Mouse (Mus musculus) heart, embryonic 15.5 days (tissue): ENCODE measurements at regions not wholly inside any gene's neighbourhood (a gene's known extent, or its start where the extent isn't known, plus 50 kb on each side); places are given as distances from the start of the nearest gene placed in this dataset.

Experiments used
- ATAC-seq: fragments of 200-750 bp; cut with Nextera tagmentation; replicated peaks from 2 replicates; pipeline ENCODE4 v1.8.0; 2017; ENCODE audit warnings: low read depth, moderate TSS enrichment; ENCODE audit not compliant: insufficient number of reproducible peaks, insufficient read depth, low FRiP score
- H3K27ac ChIP-seq: fragments of 300-500 bp; sonication (generic); 2 replicates; pipeline ENCODE4 v1.5.1; 2015; ENCODE audit warnings: mild to moderate bottlenecking, inconsistent platforms
- H3K27me3 ChIP-seq: fragments of 300-500 bp; sonication (generic); 2 replicates; pipeline ENCODE4 v1.6.1; 2015; ENCODE audit warnings: inconsistent platforms
- H3K36me3 ChIP-seq: fragments of 300-500 bp; sonication (generic); 2 replicates; pipeline ENCODE4 v1.6.1; 2015; ENCODE audit warnings: mild to moderate bottlenecking, inconsistent platforms
- H3K4me1 ChIP-seq: fragments of 300-500 bp; sonication (generic); replicated peaks from 2 replicates; pipeline ENCODE4 v1.6.1; 2015; ENCODE audit warnings: inconsistent platforms
- H3K4me2 ChIP-seq: fragments of 300-500 bp; sonication (generic); 2 replicates; pipeline ENCODE4 v1.6.1; 2015; ENCODE audit warnings: inconsistent platforms, mild to moderate bottlenecking, moderate library complexity
- H3K4me3 ChIP-seq: fragments of 300-500 bp; sonication (generic); 2 replicates; pipeline ENCODE4 v1.5.1; 2015; ENCODE audit warnings: mild to moderate bottlenecking, inconsistent platforms
- H3K9ac ChIP-seq: fragments of 300-500 bp; sonication (generic); 2 replicates; pipeline ENCODE4 v1.6.1; 2015; ENCODE audit warnings: mild to moderate bottlenecking, inconsistent platforms
- H3K9me3 ChIP-seq: fragments of 300-500 bp; sonication (generic); replicated peaks from 2 replicates; pipeline ENCODE4 v1.6.1; 2016; ENCODE audit warnings: inconsistent platforms
- WGBS: fragments of 180-500 bp; shearing (Covaris S2); methylation state at CpG from one replicate; pipeline ENCODE4 v1.1.7; 2015; ENCODE audit warnings: mixed read lengths; 5-methylcytosine and 5-hydroxymethylcytosine counted together

DNA sequence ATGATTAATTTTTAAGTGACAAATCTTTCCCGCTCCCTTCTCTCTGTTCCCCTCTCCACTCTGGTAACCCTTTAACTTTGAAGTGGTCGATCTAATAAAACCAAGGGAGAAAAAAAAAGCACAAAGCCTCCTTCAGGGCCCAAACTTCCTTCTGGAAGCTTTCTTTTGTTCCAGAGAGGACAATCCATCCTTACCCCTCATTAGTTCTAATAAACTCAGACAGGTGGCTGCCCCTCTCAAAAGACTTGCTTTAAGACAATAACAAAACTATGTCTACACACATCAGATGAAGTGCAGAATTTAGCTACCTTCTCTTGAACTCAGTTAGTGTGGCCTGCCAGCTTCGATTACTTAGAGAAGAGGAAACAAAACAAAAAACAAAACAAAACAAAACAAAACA is 94.6 kb upstream of the Fat1 start:
- no peak overlapping the region for H3K4me3 ChIP-seq
- H3K4me2 ChIP-seq = no peak overlapping the region
- no peak overlapping the region for H3K27ac ChIP-seq
- H3K9me3 ChIP-seq = no peaks in the 10 kb centered on the region
- H3K9ac ChIP-seq = no peak overlapping the region
- 69% methylated on average over 3 of the region's 3 CpGs for WGBS
- 0 out of 2 replicates have a peak, but pooled peaks cover 4% of the 10 kb centered on the region for H3K4me1 ChIP-seq
- no peaks in the 10 kb centered on the region for H3K27me3 ChIP-seq
- no peak for ATAC-seq
- H3K36me3 ChIP-seq = no peaks in the 10 kb centered on the region

- Histone ChIP-seq H3K27me3 (no peaks in the 10 kb centered on the region), H3K9ac (no peak overlapping the region), H3K9me3 (no peaks in the 10 kb centered on the region), H3K27ac (no peak overlapping the region), H3K4me1 (0 out of 2 replicates have a peak, but pooled peaks cover 4% of the 10 kb centered on the region), H3K4me2 (no peak overlapping the region), H3K4me3 (no peak overlapping the region), H3K36me3 (no peaks in the 10 kb centered on the region)
- WGBS = 91% methylated on average over 1 of the region's 1 CpGs
- no peak for ATAC-seq
Measured at GRCm38 (mm10) chr8:44844362-44844761, 90.9 kb upstream of the Fat1 start.

- no peak overlapping the region for H3K9ac ChIP-seq
- WGBS = 68% methylated on average over 4 of the region's 4 CpGs
- no peak overlapping the region for H3K4me2 ChIP-seq
- no peaks in the 10 kb centered on the region for H3K4me1 ChIP-seq
- no peaks in the 10 kb centered on the region for H3K9me3 ChIP-seq
- H3K27me3 ChIP-seq = no peaks in the 10 kb centered on the region
- no peak overlapping the region for H3K27ac ChIP-seq
- H3K36me3 ChIP-seq = no peaks in the 10 kb centered on the region
- H3K4me3 ChIP-seq = no peak overlapping the region
- ATAC-seq = no peak
Measured at GRCm38 (mm10) chr8:44852223-44852622, 83.0 kb upstream of the Fat1 start.

DNA sequence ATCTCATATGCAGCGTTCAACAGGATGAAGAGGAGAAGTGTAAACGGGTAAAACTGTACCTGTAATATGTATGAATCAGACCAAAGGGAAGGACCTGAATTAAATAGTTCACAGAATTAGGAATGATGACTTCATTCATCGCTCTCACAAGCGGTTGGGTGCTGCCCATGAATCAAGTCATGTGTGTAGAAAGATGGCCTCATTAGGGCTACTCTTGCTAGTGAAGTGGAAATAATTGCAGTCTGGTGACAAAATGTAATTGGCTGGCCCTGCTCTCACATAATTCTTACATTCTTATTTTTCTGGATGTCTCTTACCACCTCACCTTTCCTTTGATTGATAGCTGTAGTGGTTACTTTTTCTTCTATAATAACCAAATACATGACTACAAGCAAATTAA is 80.1 kb upstream of the Fat1 start:
- no peak for ATAC-seq
- H3K9ac ChIP-seq = no peak overlapping the region
- H3K4me1 ChIP-seq = no peaks in the 10 kb centered on the region
- no peak overlapping the region for H3K27ac ChIP-seq
- H3K36me3 ChIP-seq = no peaks in the 10 kb centered on the region
- no peak overlapping the region for H3K4me3 ChIP-seq
- WGBS = 94% methylated on average over 4 of the region's 4 CpGs
- H3K9me3 ChIP-seq = no peaks in the 10 kb centered on the region
- no peak overlapping the region for H3K4me2 ChIP-seq
- H3K27me3 ChIP-seq = no peaks in the 10 kb centered on the region

DNA sequence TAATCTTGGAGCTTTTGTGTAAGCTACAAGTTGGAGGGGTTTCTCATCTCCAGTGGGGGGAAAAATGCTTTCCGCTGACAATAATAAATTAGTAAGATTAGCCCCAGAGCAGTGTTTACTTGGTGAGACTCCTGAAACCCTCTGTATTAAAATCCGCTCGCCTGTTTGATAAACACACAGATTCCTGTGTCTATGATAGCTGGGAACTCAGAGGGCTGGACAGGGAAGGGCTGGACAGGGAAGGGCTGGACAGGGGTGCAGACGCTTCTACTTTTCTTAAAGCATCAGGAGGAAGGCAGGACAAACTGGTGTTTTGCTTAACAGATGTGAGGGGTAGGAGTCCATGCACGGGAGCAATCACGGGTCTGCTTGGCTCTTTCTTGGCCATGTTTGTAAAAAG is 68.0 kb upstream of the Fat1 start:
- 65% methylated on average over 6 of the region's 6 CpGs for WGBS
- H3K4me3 ChIP-seq = no peak overlapping the region
- H3K4me1 ChIP-seq = no peaks in the 10 kb centered on the region
- no peak overlapping the region for H3K4me2 ChIP-seq
- ATAC-seq = no peak
- H3K9ac ChIP-seq = no peak overlapping the region
- H3K27me3 ChIP-seq = no peaks in the 10 kb centered on the region
- H3K36me3 ChIP-seq = no peaks in the 10 kb centered on the region
- H3K9me3 ChIP-seq = no peaks in the 10 kb centered on the region
- no peak overlapping the region for H3K27ac ChIP-seq

DNA sequence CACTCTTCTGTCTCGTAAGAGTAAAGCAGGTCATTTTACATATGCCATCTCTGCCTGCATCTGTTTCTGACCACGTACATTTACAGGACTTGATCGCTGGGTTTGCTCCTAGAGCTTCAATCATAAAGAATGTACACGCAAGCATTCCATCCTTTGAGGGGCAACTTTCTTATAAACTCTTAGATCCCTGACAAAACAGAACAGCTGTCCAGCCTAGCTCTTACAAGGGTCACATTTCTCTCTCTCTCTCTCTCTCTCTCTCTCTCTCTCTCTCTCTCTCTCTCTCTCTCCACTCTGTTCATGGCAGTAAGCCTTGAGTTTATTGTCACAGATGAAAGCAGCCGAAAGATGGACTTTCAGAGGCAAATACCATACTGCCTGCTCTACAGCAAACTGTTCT is 67.6 kb upstream of the Fat1 start:
- Histone ChIP-seq H3K4me2 (no peak overlapping the region), H3K4me3 (no peak overlapping the region), H3K27ac (no peak overlapping the region), H3K9me3 (no peaks in the 10 kb centered on the region), H3K27me3 (no peaks in the 10 kb centered on the region), H3K9ac (no peak overlapping the region), H3K4me1 (no peaks in the 10 kb centered on the region), H3K36me3 (no peaks in the 10 kb centered on the region)
- ATAC-seq = no peak
- WGBS = 68% methylated on average over 5 of the region's 5 CpGs

DNA sequence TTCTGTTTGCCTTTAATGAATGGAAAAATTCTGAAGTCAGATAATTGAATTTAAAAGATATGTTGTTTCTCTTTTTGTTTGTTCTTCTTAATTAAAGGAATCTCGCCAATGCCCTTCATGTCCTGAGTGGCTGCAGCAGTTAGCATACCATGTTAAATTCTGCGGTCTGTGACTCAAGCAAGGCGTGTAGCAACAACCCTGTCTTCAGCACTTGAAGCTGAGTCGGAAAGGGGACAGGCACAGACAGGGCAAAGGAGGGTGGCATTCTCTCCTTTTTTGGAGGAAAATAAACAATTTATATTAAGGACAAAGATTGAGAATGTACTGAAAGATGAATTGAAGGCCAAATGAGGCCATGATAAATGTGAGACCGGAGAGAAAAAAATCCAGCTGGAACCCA is 58.2 kb upstream of the Fat1 start:
- H3K4me2 ChIP-seq = no peak overlapping the region
- no peak overlapping the region for H3K27ac ChIP-seq
- H3K4me3 ChIP-seq = no peak overlapping the region
- WGBS = 52% methylated on average over 5 of the region's 5 CpGs
- ATAC-seq = no peak
- H3K27me3 ChIP-seq = no peaks in the 10 kb centered on the region
- no peaks in the 10 kb centered on the region for H3K4me1 ChIP-seq
- H3K9ac ChIP-seq = no peak overlapping the region
- H3K36me3 ChIP-seq = no peaks in the 10 kb centered on the region
- no peaks in the 10 kb centered on the region for H3K9me3 ChIP-seq

DNA sequence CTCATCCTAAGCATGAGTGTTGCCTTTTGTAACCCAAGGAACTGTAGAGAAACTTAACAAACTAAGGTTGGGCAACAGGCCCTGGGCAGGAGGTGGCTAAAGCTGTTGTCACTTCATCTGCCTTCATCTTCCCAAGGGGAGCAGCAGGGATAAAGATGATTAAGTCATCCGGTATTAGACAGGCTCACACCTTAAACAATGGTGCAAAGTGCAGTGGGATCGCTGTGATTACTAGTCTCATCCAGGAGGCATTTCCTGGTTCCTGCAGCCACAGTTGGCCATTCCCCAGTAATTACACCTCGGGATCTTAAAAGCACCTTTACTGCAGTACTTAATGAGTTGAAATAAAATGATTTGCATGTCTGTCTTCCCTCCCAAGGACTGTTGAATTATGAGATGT is 57.0 kb upstream of the Fat1 start:
- 59% methylated on average over 3 of the region's 3 CpGs for WGBS
- Histone ChIP-seq H3K4me2 (no peak overlapping the region), H3K27ac (no peak overlapping the region), H3K4me1 (no peaks in the 10 kb centered on the region), H3K27me3 (no peaks in the 10 kb centered on the region), H3K9me3 (no peaks in the 10 kb centered on the region), H3K36me3 (no peaks in the 10 kb centered on the region), H3K9ac (no peak overlapping the region), H3K4me3 (no peak overlapping the region)
- ATAC-seq = no peak

DNA sequence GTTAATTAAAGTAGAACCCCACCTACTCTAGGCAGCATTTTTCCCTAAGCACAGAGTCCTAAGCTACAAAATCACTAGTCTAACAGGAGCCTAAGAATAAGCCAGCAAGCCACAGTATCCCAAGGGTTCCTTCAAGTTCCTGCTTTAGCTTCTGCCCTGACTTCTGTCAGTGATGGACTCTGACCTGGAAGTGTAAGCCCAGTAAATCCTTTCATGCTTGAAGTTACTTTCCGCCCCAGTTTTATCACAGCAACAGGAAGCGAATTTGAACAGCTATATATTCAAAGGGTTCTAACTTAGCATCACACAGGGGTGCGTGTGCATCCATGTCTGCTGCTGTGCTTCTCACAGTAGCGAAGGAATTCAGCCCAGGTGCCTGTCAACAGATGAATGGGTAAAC is 56.1 kb upstream of the Fat1 start:
- H3K9me3 ChIP-seq = no peaks in the 10 kb centered on the region
- H3K4me1 ChIP-seq = no peaks in the 10 kb centered on the region
- H3K4me3 ChIP-seq = no peak overlapping the region
- no peak overlapping the region for H3K27ac ChIP-seq
- 80% methylated on average over 4 of the region's 4 CpGs for WGBS
- ATAC-seq = no peak
- no peaks in the 10 kb centered on the region for H3K27me3 ChIP-seq
- H3K4me2 ChIP-seq = no peak overlapping the region
- no peak overlapping the region for H3K9ac ChIP-seq
- no peaks in the 10 kb centered on the region for H3K36me3 ChIP-seq

- WGBS = 70% methylated on average over 8 of the region's 8 CpGs
- no peak for ATAC-seq
- no peaks in the 10 kb centered on the region for H3K36me3 ChIP-seq
- no peak overlapping the region for H3K4me3 ChIP-seq
- no peak overlapping the region for H3K9ac ChIP-seq
- no peaks in the 10 kb centered on the region for H3K27me3 ChIP-seq
- no peaks in the 10 kb centered on the region for H3K9me3 ChIP-seq
- H3K4me2 ChIP-seq = no peak overlapping the region
- no peaks in the 10 kb centered on the region for H3K4me1 ChIP-seq
- H3K27ac ChIP-seq = no peak overlapping the region
Measured at GRCm38 (mm10) chr8:44884399-44885006, 50.7 kb upstream of the Fat1 start.
